Mouse (Mus musculus) myocyte (in vitro differentiated cells): ENCODE data around the gene Gar1. TPM values are rescaled to one million over a fixed set of nuclear protein-coding genes. Genes with fewer than 3 reads are reported as not detected.

Experiments
- H3K27me3 ChIP-seq: one replicate; pipeline ENCODE4 v1.6.1; 2011; ENCODE audit not compliant: control insufficient read depth, insufficient read depth, insufficient read length
- H3K36me3 ChIP-seq: one replicate; pipeline ENCODE4 v1.6.1; 2011; ENCODE audit not compliant: control insufficient read depth, insufficient read depth
- H3K4me2 ChIP-seq: one replicate; pipeline ENCODE4 v1.6.1; 2011; ENCODE audit warnings: low read depth, control low read depth
- H3K4me3 ChIP-seq: one replicate; pipeline ENCODE4 v1.5.1; 2011; ENCODE audit warnings: mild to moderate bottlenecking, control low read depth, moderate library complexity
- H3K79me2 ChIP-seq: one replicate; pipeline ENCODE4 v1.6.1; 2011; ENCODE audit not compliant: control insufficient read depth, insufficient read depth
- H3ac ChIP-seq: one replicate; pipeline ENCODE4 v1.6.1; 2011; ENCODE audit not compliant: control insufficient read depth, insufficient read length
- CEBPB ChIP-seq: IDR thresholded peaks from 2 replicates; pipeline ENCODE4 v1.6.1; 2011; ENCODE audit warnings: mild to moderate bottlenecking, moderate library complexity; ENCODE audit not compliant: poor library complexity, insufficient read depth, severe bottlenecking
- E2F4 ChIP-seq: IDR thresholded peaks from one replicate; pipeline ENCODE4 v1.6.1; 2011; ENCODE audit warnings: mild to moderate bottlenecking, control low read depth, moderate library complexity; ENCODE audit not compliant: insufficient read depth
- MAX ChIP-seq: IDR thresholded peaks from one replicate; pipeline ENCODE4 v1.6.1; 2011; ENCODE audit warnings: low read depth, mild to moderate bottlenecking, control low read depth
- MYOD1 ChIP-seq, 3 experiments: IDR thresholded peaks; one replicate each; pipeline ENCODE4 v1.6.1; 2011; ENCODE audit warnings: control low read depth in 2 of 3, low read depth in 2 of 3, mild to moderate bottlenecking in 2 of 3, moderate library complexity in 1 of 3; ENCODE audit not compliant: insufficient read length in 2 of 3, control insufficient read depth in 1 of 3
- MYOG ChIP-seq, 3 experiments: IDR thresholded peaks; one replicate each; pipeline ENCODE4 v1.6.1; 2011; ENCODE audit warnings: control low read depth in 2 of 3, low read depth in 2 of 3, mild to moderate bottlenecking in 2 of 3; ENCODE audit not compliant: insufficient read length in 2 of 3, control insufficient read depth in 1 of 3, insufficient read depth in 1 of 3
- POLR2A ChIP-seq: IDR thresholded peaks from one replicate; pipeline ENCODE4 v1.6.1; 2011; ENCODE audit warnings: low read depth, mild to moderate bottlenecking, control low read depth, moderate library complexity; ENCODE audit not compliant: insufficient read length
- POLR2AphosphoS2 ChIP-seq: IDR thresholded peaks from one replicate; pipeline ENCODE4 v1.6.1; 2011; ENCODE audit warnings: low read depth, control low read depth; ENCODE audit not compliant: insufficient read length
- REST ChIP-seq: IDR thresholded peaks from one replicate; pipeline ENCODE4 v1.6.1; 2011; ENCODE audit warnings: mild to moderate bottlenecking, control low read depth, moderate library complexity; ENCODE audit not compliant: insufficient read depth, insufficient read length
- SRF ChIP-seq: IDR thresholded peaks from one replicate; pipeline ENCODE4 v1.6.1; 2011; ENCODE audit warnings: low read depth; ENCODE audit not compliant: control insufficient read depth, insufficient read length
- TCF12 ChIP-seq: IDR thresholded peaks from one replicate; pipeline ENCODE4 v1.6.1; 2011; ENCODE audit warnings: mild to moderate bottlenecking, control low read depth; ENCODE audit not compliant: poor library complexity, insufficient read depth, severe bottlenecking
- TCF3 ChIP-seq: IDR thresholded peaks from one replicate; pipeline ENCODE4 v1.6.1; 2011; ENCODE audit warnings: low read depth, control low read depth; ENCODE audit not compliant: insufficient read length
- USF1 ChIP-seq: IDR thresholded peaks from one replicate; pipeline ENCODE4 v1.6.1; 2011; ENCODE audit warnings: low read depth, mild to moderate bottlenecking, control low read depth, moderate library complexity
- polyA plus RNA-seq: library from polyadenylated mRNA; unstranded; fragments of >200 nt; fragmentation: generic; extraction: Trizol; gene quantifications from one replicate; pipeline ENCODE4 v1.2.1, GENCODE M21; 2012; ENCODE audit warnings: missing spikeins

Gar1 gene
- polyA plus RNA-seq, 1 experiment: 89.0 TPM

- Histone ChIP-seq H3K36me3 (no peaks in the 10 kb centered on the region), H3K4me2 (no peak overlapping the region), H3K79me2 (no peaks in the 10 kb centered on the region), H3K27me3 (peaks cover 4% of the 10 kb centered on the region), H3ac (no peak overlapping the region), H3K4me3 (no peak overlapping the region)
- TF ChIP-seq MYOG (IDR thresholded peaks at IDR 0.05; ENCODE audit: control insufficient read depth in 1 of 3, insufficient read depth in 1 of 3, insufficient read length in 2 of 3, low read depth in 2 of 3): no peak
- no peak for TF ChIP-seq USF1
- TF ChIP-seq POLR2AphosphoS2: no peak
- no peak for TF ChIP-seq E2F4
Measured at GRCm38 (mm10) chr3:129838017-129838416, 6.8 kb upstream of the Gar1 start.

- no peak overlapping the region for H3K4me3 ChIP-seq
- no peak overlapping the region for H3K4me2 ChIP-seq
- H3K27me3 ChIP-seq: peaks cover 4% of the 10 kb centered on the region
- H3K79me2 ChIP-seq: no peaks in the 10 kb centered on the region
- H3K36me3 ChIP-seq: no peaks in the 10 kb centered on the region
- H3ac ChIP-seq: no peak overlapping the region
- TF ChIP-seq TCF12 (no peak), POLR2AphosphoS2 (no peak), REST (no peak), SRF (no peak), MYOD1 (IDR thresholded peaks at IDR 0.05; ENCODE audit: control insufficient read depth in 1 of 3, insufficient read length in 2 of 3, low read depth in 2 of 3) (no peak), USF1 (no peak)
Measured at GRCm38 (mm10) chr3:129836965-129837364, 5.8 kb upstream of the Gar1 start.

GRCm38 (mm10) chr3:129836051-129836697 is 5.0 kb upstream of the Gar1 start:
- H3K79me2 ChIP-seq: no peaks in the 10 kb centered on the region
- H3K27me3 ChIP-seq: no peaks in the 10 kb centered on the region
- H3K36me3 ChIP-seq: no peaks in the 10 kb centered on the region
- H3ac ChIP-seq: no peak overlapping the region
- TF ChIP-seq MYOD1 (IDR thresholded peaks at IDR 0.05; ENCODE audit: control insufficient read depth in 1 of 3, insufficient read length in 2 of 3, low read depth in 2 of 3): no peak
- TF ChIP-seq MAX: no peak
- no peak for TF ChIP-seq POLR2A
- no peak for TF ChIP-seq SRF
- no peak for TF ChIP-seq MYOG (IDR thresholded peaks at IDR 0.05; ENCODE audit: control insufficient read depth in 1 of 3, insufficient read depth in 1 of 3, insufficient read length in 2 of 3, low read depth in 2 of 3)
- TF ChIP-seq TCF12: no peak
- no peak for TF ChIP-seq REST
- no peak for TF ChIP-seq POLR2AphosphoS2
- H3K4me2 ChIP-seq: no peak overlapping the region
- no peak overlapping the region for H3K4me3 ChIP-seq

- H3K4me3 ChIP-seq: no peak within 1 kb of the TSS
- peaks cover 4% of the 10 kb centered on the region for H3K79me2 ChIP-seq
- H3K27me3 ChIP-seq: no peaks in the 10 kb centered on the region
- no peaks in the 10 kb centered on the region for H3K36me3 ChIP-seq
- no peak within 1 kb of the TSS for H3ac ChIP-seq
- TF ChIP-seq TCF3 (no peak), POLR2AphosphoS2 (no peak), E2F4 (no peak), MYOG (IDR thresholded peaks at IDR 0.05; ENCODE audit: control insufficient read depth in 1 of 3, insufficient read depth in 1 of 3, insufficient read length in 2 of 3, low read depth in 2 of 3) (no peak), USF1 (no peak)
- H3K4me2 ChIP-seq: peak within 1 kb of the TSS; percentile 8
Measured at GRCm38 (mm10) chr3:129835388-129835934, 4.3 kb upstream of the Gar1 start, which contains the start of gene Cfi. TSS of gene Cfi (plus strand) at chr3:129835884.

- Histone ChIP-seq H3K4me3 (peak overlapping the region; percentile 91), H3K4me2 (peak overlapping the region; percentile 87), H3K79me2 (peaks cover 40% of the 10 kb centered on the region), H3K36me3 (no peaks in the 10 kb centered on the region), H3K27me3 (no peaks in the 10 kb centered on the region), H3ac (peak overlapping the region; percentile 42)
- TF ChIP-seq TCF3 (no peak), MYOD1 (IDR thresholded peaks at IDR 0.05; ENCODE audit: control insufficient read depth in 1 of 3, insufficient read length in 2 of 3, low read depth in 2 of 3) (no peak), POLR2A (no peak), E2F4 (no peak), MYOG (IDR thresholded peaks at IDR 0.05; ENCODE audit: control insufficient read depth in 1 of 3, insufficient read depth in 1 of 3, insufficient read length in 2 of 3, low read depth in 2 of 3) (no peak), TCF12 (no peak), REST (no peak), POLR2AphosphoS2 (no peak), MAX (no peak), USF1 (no peak), CEBPB (no peak), SRF (no peak)
Measured at GRCm38 (mm10) chr3:129830626-129831025, 570 bp downstream of the Gar1 start.
